Mouse (Mus musculus) limb, embryonic 14.5 days (tissue): ENCODE results near the gene Ccdc96. TPM values are rescaled to one million over a fixed set of nuclear protein-coding genes. Genes with fewer than 3 reads are reported as not detected.

ENCODE experiments used
- ATAC-seq: fragments of 200-750 bp; cut with Nextera tagmentation; 2 replicates; pipeline ENCODE4 v1.8.0; 2017; ENCODE audit warnings: low read depth, moderate number of reproducible peaks, moderate TSS enrichment; ENCODE audit not compliant: low FRiP score
- DNase-seq: peaks from one replicate; pipeline ENCODE4 v3.0.0-alpha.2; 2015; ENCODE audit warnings: low spot score
- H3K27ac ChIP-seq: fragments of 300-500 bp; sonication (generic); replicated peaks from 2 replicates; pipeline ENCODE4 v1.5.1; 2014; ENCODE audit warnings: low read depth, mild to moderate bottlenecking, low read length, moderate library complexity, mixed read lengths
- H3K27me3 ChIP-seq: fragments of 300-500 bp; sonication (generic); 2 replicates; pipeline ENCODE4 v1.6.1; 2014; ENCODE audit warnings: low read length, mixed read lengths; ENCODE audit not compliant: control insufficient read depth, insufficient read depth
- H3K36me3 ChIP-seq: fragments of 300-500 bp; sonication (generic); 2 replicates; pipeline ENCODE4 v1.6.1; 2014; ENCODE audit warnings: mild to moderate bottlenecking, low read length, moderate library complexity, mixed read lengths; ENCODE audit not compliant: control insufficient read depth, insufficient read depth
- H3K4me1 ChIP-seq: fragments of 300-500 bp; sonication (generic); 2 replicates; pipeline ENCODE4 v1.6.1; 2014; ENCODE audit warnings: antibody characterized with exemption, low read length, mixed read lengths; ENCODE audit not compliant: control insufficient read depth, insufficient read depth
- H3K4me2 ChIP-seq: fragments of 300-500 bp; sonication (generic); replicated peaks from 2 replicates; pipeline ENCODE4 v1.6.1; 2014; ENCODE audit warnings: low read depth, mild to moderate bottlenecking, low read length, moderate library complexity; ENCODE audit not compliant: severe bottlenecking
- H3K4me3 ChIP-seq: fragments of 300-500 bp; sonication (generic); replicated peaks from 2 replicates; pipeline ENCODE4 v1.5.1; 2014; ENCODE audit warnings: low read length
- H3K9ac ChIP-seq: fragments of 300-500 bp; sonication (generic); 2 replicates; pipeline ENCODE4 v1.6.1; 2014; ENCODE audit warnings: mild to moderate bottlenecking, low read depth, low read length, moderate library complexity; ENCODE audit not compliant: severe bottlenecking
- H3K9me3 ChIP-seq: fragments of 300-500 bp; sonication (generic); 2 replicates; pipeline ENCODE4 v1.6.1; 2016; ENCODE audit warnings: low read length; ENCODE audit not compliant: control insufficient read depth
- POLR2A ChIP-seq: fragments of 200-500 bp; IDR thresholded peaks from 2 replicates; pipeline ENCODE4 v1.8.0; 2012; ENCODE audit warnings: inconsistent platforms, mild to moderate bottlenecking, moderate library complexity, borderline replicate concordance; ENCODE audit not compliant: insufficient read depth, insufficient read length; ENCODE audit errors: extremely low read depth
- WGBS: fragments of 180-500 bp; shearing (Covaris S2); extraction: QIAGEN DNeasy Blood & Tissue Kit; methylation state at CpG from one replicate; pipeline ENCODE4 v1.1.7; 2014; 5-methylcytosine and 5-hydroxymethylcytosine counted together
- polyA plus RNA-seq, 2 experiments: library from polyadenylated mRNA; depleted of rRNA in 1 of 2; stranded (reverse) in 1 of 2; unstranded in 1 of 2; fragments of >200 nt; fragmentation: Nextera tagmentation in 1 of 2; extraction: Ambion mirVana in 1 of 2; gene quantifications; 2 replicates each; pipeline versions ENCODE4 v1.2.1 to v1.2.3; 2012 to 2014

Gene Ccdc96
- polyA plus RNA-seq, 2 experiments, result 0.08 to 0.11 TPM

GRCm38 (mm10) chr5:36526274-36526673, 41.9 kb downstream of the Ccdc96 start:
- Histone ChIP-seq H3K4me1 (peaks cover 10% of the 10 kb centered on the region; the same call in 1 of the 2 replicates), H3K36me3 (peaks cover 31% of the 10 kb centered on the region), H3K4me3 (no peak overlapping the region), H3K9ac (no peak overlapping the region), H3K27me3 (no peaks in the 10 kb centered on the region), H3K9me3 (no peaks in the 10 kb centered on the region), H3K27ac (no peak overlapping the region), H3K4me2 (no peak overlapping the region)
- WGBS, result 79% methylated on average over 5 of the region's 5 CpGs
- no peak for TF ChIP-seq POLR2A
- DNase-seq, result no peak
- no peak for ATAC-seq

GRCm38 (mm10) chr5:36526921-36527320, 42.5 kb downstream of the Ccdc96 start:
- H3K4me1 ChIP-seq, result peaks cover 10% of the 10 kb centered on the region; the same call in 1 of the 2 replicates
- ATAC-seq (no peak), DNase-seq (no peak)
- H3K4me2 ChIP-seq, result no peak overlapping the region
- no peak overlapping the region for H3K9ac ChIP-seq
- peaks cover 25% of the 10 kb centered on the region for H3K36me3 ChIP-seq
- 84% methylated on average over 2 of the region's 2 CpGs for WGBS
- no peak for TF ChIP-seq POLR2A
- H3K27ac ChIP-seq, result no peak overlapping the region
- no peaks in the 10 kb centered on the region for H3K27me3 ChIP-seq
- no peak overlapping the region for H3K4me3 ChIP-seq
- H3K9me3 ChIP-seq, result no peaks in the 10 kb centered on the region

GRCm38 (mm10) chr5:36529698-36530097, 45.3 kb downstream of the Ccdc96 start:
- Histone ChIP-seq H3K4me1 (peaks cover 10% of the 10 kb centered on the region; the same call in 1 of the 2 replicates), H3K9me3 (no peaks in the 10 kb centered on the region), H3K27me3 (no peaks in the 10 kb centered on the region), H3K4me3 (peak overlapping the region; percentile 76), H3K36me3 (peaks cover 5% of the 10 kb centered on the region; the same call in 1 of the 2 replicates), H3K9ac (peak overlapping the region; percentile 83), H3K4me2 (peak overlapping the region; percentile 74), H3K27ac (peak overlapping the region; percentile 56; the same call in 1 of the 2 replicates)
- DNase-seq (no peak), ATAC-seq (no peak)
- whole genome bisulfite sequencing, result 5% methylated on average over 5 of the region's 5 CpGs
- TF ChIP-seq POLR2A, result no peak

GRCm38 (mm10) chr5:36530129-36530751, 45.9 kb downstream of the Ccdc96 start:
- Histone ChIP-seq H3K4me1 (peaks cover 10% of the 10 kb centered on the region; the same call in 1 of the 2 replicates), H3K4me2 (peak overlapping the region; percentile 74), H3K27ac (peak overlapping the region; percentile 56; the same call in 1 of the 2 replicates), H3K27me3 (no peaks in the 10 kb centered on the region), H3K9ac (peak overlapping the region; percentile 83), H3K36me3 (peaks cover 5% of the 10 kb centered on the region; the same call in 1 of the 2 replicates), H3K4me3 (peak overlapping the region; percentile 76), H3K9me3 (no peaks in the 10 kb centered on the region)
- ATAC-seq (peak; percentile 96), DNase-seq (peak; percentile 97)
- TF ChIP-seq POLR2A, result 0 out of 2 replicates have a peak, but pooled peaks have one; percentile 36
- WGBS, result 0% methylated on average over 25 of the region's 28 CpGs

- Histone ChIP-seq H3K36me3 (no peaks in the 10 kb centered on the region), H3K4me1 (0 out of 2 replicates have a peak, but pooled peaks cover 2% of the 10 kb centered on the region), H3K4me2 (no peak overlapping the region), H3K9ac (no peak overlapping the region), H3K27ac (no peak overlapping the region), H3K27me3 (no peaks in the 10 kb centered on the region), H3K4me3 (no peak overlapping the region), H3K9me3 (no peaks in the 10 kb centered on the region)
- DNase-seq, result no peak
- ATAC-seq, result no peak
- no peak for TF ChIP-seq POLR2A
- 80% methylated on average over 6 of the region's 6 CpGs for WGBS
Observed at GRCm38 (mm10) chr5:36534455-36535030, 50.2 kb downstream of the Ccdc96 start.
